Mouse (Mus musculus) megakaryocyte progenitor cell, adult 5-6 weeks (primary cell): Measurements from ENCODE around the gene Rragd. TPM values are rescaled to one million over a fixed set of nuclear protein-coding genes. Genes with fewer than 3 reads are reported as not detected.

ENCODE experiments used
- total RNA-seq, 2 experiments: library from RNA; stranded (forward) in 1 of 2; stranded (reverse) in 1 of 2; fragments of 157-497, 149-512 nt in 1 of 2; fragments of 200-1000 nt in 1 of 2; gene quantifications; 2 replicates each; pipeline versions ENCODE4 v1.2.3 to v1.2.4; 2015 to 2017

Rragd gene
- total RNA-seq, 2 experiments from 2014 or later = not detected

Other genes starting within 250 kb of the Rragd start
- gene Lyrm2, start 182.8 kb upstream of the Rragd start, total RNA-seq (2015) = 16.4 and 33.8 TPM in 2 replicates
- gene Lyrm2, start 182.8 kb upstream of the Rragd start, total RNA-seq (2017) = 58.5 and 87.4 TPM in 2 replicates
- gene Ankrd6, start 32.2 kb upstream of the Rragd start, total RNA-seq (2015) = 0.59 and 0.76 TPM in 2 replicates
- gene Ankrd6, start 32.2 kb upstream of the Rragd start, total RNA-seq (2017) = 0.92 and 0.95 TPM in 2 replicates
- gene Ube2j1, start 48.4 kb downstream of the Rragd start, total RNA-seq (2015) = 52.8 and 54.9 TPM in 2 replicates
- gene Ube2j1, start 48.4 kb downstream of the Rragd start, total RNA-seq (2017) = 48.5 and 48.9 TPM in 2 replicates
- gene Gabrr2, start 80.0 kb downstream of the Rragd start, total RNA-seq (2015) = 0.17 and 0.20 TPM in 2 replicates
- not detected in 2 replicates for gene Gabrr2, start 80.0 kb downstream of the Rragd start, total RNA-seq (2017)
- not detected in 2 replicates for gene Gabrr1, start 149.5 kb downstream of the Rragd start, total RNA-seq (2015)
- not detected in 2 replicates for gene Gabrr1, start 149.5 kb downstream of the Rragd start, total RNA-seq (2017)
- 0.24 and 0.47 TPM in 2 replicates for gene Pm20d2, start 206.7 kb downstream of the Rragd start, total RNA-seq (2015)
- gene Pm20d2, start 206.7 kb downstream of the Rragd start, total RNA-seq (2017) = 0.37 TPM in 1 of 2 replicates, not detected in the other
- gene Srsf12, start 226.0 kb downstream of the Rragd start, total RNA-seq (2015) = not detected in 2 replicates
- not detected in 2 replicates for gene Srsf12, start 226.0 kb downstream of the Rragd start, total RNA-seq (2017)